Mouse (Mus musculus): ENCODE measurements at regions not wholly inside any gene's neighbourhood (a gene's known extent, or its start where the extent isn't known, plus 50 kb on each side); places are given as distances from the start of the nearest gene placed in this dataset.

DNA sequence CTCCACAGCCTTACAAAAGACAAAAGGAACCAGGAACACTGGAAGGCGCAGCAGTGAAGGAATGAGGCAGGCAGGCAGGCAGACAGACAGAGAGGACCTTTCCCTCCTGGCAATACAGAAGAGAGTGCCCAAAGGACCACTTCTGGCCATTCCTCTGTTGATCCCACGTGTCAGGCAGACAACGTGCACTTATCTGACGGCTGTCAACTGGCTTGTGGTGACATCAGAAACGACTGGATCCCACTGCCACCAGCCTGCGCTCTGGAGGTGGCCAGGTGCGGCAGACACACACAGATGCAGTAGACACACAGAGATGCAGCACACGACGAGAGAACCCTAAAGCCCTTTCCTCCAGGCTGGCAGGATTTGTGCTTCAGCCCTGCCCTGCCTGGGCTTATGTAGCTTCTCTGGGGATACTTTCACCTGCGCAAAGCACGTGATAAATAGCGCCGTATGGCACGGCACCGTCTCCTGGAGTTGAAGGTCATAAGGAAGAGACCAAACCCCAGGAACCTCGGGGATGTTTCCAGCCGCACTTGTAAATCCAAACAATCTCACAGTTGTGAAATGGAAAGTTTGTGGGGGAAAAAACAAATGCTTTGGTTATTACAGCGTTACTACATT lies 116.6 kb downstream of the Lmo4 start:
- DNase-seq (ENCODE audit: low spot score): no peak
- no peaks in the 10 kb centered on the region for H3K27me3 ChIP-seq (replicated peaks; ENCODE audit: control insufficient read depth, insufficient read depth, low read length)
- no peak for ATAC-seq (ENCODE audit: low read depth)
- no peaks in the 10 kb centered on the region for H3K36me3 ChIP-seq (ENCODE audit: control insufficient read depth, insufficient read depth, low read length)
- no peak overlapping the region for H3K4me2 ChIP-seq (ENCODE audit: low read depth, low read length)
- H3K27ac ChIP-seq (replicated peaks; ENCODE audit: low read depth, low read length): no peak overlapping the region
- H3K4me3 ChIP-seq (ENCODE audit: low read depth, low read length): no peak overlapping the region
- WGBS: 73% methylated on average over 18 of the region's 18 CpGs
- H3K9me3 ChIP-seq (ENCODE audit: control insufficient read depth, low read length): no peaks in the 10 kb centered on the region
- no peak overlapping the region for H3K9ac ChIP-seq (ENCODE audit: low read depth, low read length)
- H3K4me1 ChIP-seq (ENCODE audit: control insufficient read depth, insufficient read depth, low read length): no peaks in the 10 kb centered on the region; the same call in 1 of the 2 replicates

DNA sequence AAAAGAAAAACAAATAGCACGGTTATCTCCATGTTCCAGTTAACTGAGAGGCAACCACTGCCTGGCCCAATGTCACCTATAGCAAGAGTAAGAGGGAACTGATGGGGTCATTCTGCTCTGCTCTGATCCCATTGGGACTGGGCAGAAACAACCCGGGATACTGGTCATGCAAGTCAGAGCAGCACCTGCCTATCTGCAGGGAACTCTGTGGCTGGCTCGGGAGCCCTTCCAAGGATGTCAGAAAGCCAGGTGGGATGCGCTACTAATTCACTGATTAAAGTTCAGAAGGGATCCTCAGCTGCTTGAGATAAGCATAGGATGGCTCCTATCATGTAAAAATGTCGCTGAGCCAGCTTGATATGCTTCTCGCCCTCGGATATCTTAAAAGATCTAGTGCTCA lies 117.2 kb downstream of the Lmo4 start:
- Histone ChIP-seq H3K4me3 (ENCODE audit: low read depth, low read length) (no peak overlapping the region), H3K4me1 (ENCODE audit: control insufficient read depth, insufficient read depth, low read length) (no peaks in the 10 kb centered on the region; the same call in 1 of the 2 replicates), H3K27me3 (replicated peaks; ENCODE audit: control insufficient read depth, insufficient read depth, low read length) (no peaks in the 10 kb centered on the region), H3K27ac (replicated peaks; ENCODE audit: low read depth, low read length) (no peak overlapping the region), H3K36me3 (ENCODE audit: control insufficient read depth, insufficient read depth, low read length) (no peaks in the 10 kb centered on the region), H3K4me2 (ENCODE audit: low read depth, low read length) (no peak overlapping the region), H3K9ac (ENCODE audit: low read depth, low read length) (no peak overlapping the region), H3K9me3 (ENCODE audit: control insufficient read depth, low read length) (no peaks in the 10 kb centered on the region)
- 61% methylated on average over 7 of the region's 7 CpGs for WGBS
- DNase-seq (ENCODE audit: low spot score): peak; percentile 14
- ATAC-seq (ENCODE audit: low read depth): no peak

DNA sequence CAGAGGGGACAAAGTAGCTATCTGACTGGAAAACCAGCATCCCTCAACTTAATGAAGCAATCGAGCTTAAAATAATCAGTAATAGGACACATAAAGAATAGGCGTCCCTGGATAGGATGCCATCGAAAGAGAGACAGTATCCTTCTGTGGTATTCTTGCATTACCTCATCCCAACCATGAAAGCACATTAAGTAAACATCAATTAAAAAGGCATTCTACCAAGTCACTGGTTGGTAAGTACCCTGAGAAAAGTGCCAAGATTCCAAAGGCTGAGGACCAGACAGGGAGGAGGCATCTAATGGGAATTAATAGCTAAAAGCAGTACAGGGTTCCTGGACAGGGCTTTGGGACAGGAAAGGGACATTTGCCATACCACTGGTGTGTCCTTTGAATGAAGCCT lies 118.8 kb downstream of the Lmo4 start:
- ATAC-seq (ENCODE audit: low read depth) (no peak), DNase-seq (ENCODE audit: low spot score) (no peak)

DNA sequence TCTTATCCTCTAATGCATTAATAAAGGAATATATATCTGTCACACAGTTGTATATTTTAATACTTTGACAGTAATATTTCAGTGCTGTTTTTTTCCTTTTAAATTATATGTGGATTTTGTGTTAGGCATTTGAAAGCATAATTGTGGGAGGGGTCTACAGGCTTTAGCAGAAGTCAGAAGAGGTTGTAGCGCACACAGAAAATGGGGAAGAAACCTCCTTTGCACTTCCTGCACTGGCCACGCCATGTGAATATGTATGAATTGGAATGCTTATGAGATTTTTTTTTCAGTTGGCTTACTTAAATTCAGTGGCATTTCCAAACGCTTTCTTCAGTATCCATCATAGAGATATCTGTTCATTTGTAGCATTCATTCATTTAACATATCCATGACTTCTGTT lies 125.1 kb downstream of the Lmo4 start:
- ATAC-seq (ENCODE audit: low read depth): no peak
- H3K4me3 ChIP-seq (ENCODE audit: low read depth, low read length): no peak overlapping the region
- no peaks in the 10 kb centered on the region for H3K4me1 ChIP-seq (ENCODE audit: control insufficient read depth, insufficient read depth, low read length)
- no peaks in the 10 kb centered on the region for H3K9me3 ChIP-seq (ENCODE audit: control insufficient read depth, low read length)
- H3K27ac ChIP-seq (replicated peaks; ENCODE audit: low read depth, low read length): no peak overlapping the region
- H3K4me2 ChIP-seq (ENCODE audit: low read depth, low read length): no peak overlapping the region
- no peaks in the 10 kb centered on the region for H3K27me3 ChIP-seq (replicated peaks; ENCODE audit: control insufficient read depth, insufficient read depth, low read length)
- 94% methylated on average over 3 of the region's 3 CpGs for WGBS
- no peak overlapping the region for H3K9ac ChIP-seq (ENCODE audit: low read depth, low read length)
- DNase-seq (ENCODE audit: low spot score): no peak
- no peaks in the 10 kb centered on the region for H3K36me3 ChIP-seq (ENCODE audit: control insufficient read depth, insufficient read depth, low read length)

More for the DNA sequence above, 118.8 kb downstream of the Lmo4 start:
- H3K4me3 ChIP-seq (ENCODE audit: low read depth, low read length): no peak overlapping the region
- 80% methylated on average over 3 of the region's 3 CpGs for WGBS
- H3K27me3 ChIP-seq (replicated peaks; ENCODE audit: control insufficient read depth, insufficient read depth, low read length): no peaks in the 10 kb centered on the region
- H3K9ac ChIP-seq (ENCODE audit: low read depth, low read length): no peak overlapping the region
- H3K4me1 ChIP-seq (ENCODE audit: control insufficient read depth, insufficient read depth, low read length): no peaks in the 10 kb centered on the region; the same call in 1 of the 2 replicates
- H3K27ac ChIP-seq (replicated peaks; ENCODE audit: low read depth, low read length): no peak overlapping the region
- no peaks in the 10 kb centered on the region for H3K9me3 ChIP-seq (ENCODE audit: control insufficient read depth, low read length)
- no peaks in the 10 kb centered on the region for H3K36me3 ChIP-seq (ENCODE audit: control insufficient read depth, insufficient read depth, low read length)
- H3K4me2 ChIP-seq (ENCODE audit: low read depth, low read length): no peak overlapping the region

DNA sequence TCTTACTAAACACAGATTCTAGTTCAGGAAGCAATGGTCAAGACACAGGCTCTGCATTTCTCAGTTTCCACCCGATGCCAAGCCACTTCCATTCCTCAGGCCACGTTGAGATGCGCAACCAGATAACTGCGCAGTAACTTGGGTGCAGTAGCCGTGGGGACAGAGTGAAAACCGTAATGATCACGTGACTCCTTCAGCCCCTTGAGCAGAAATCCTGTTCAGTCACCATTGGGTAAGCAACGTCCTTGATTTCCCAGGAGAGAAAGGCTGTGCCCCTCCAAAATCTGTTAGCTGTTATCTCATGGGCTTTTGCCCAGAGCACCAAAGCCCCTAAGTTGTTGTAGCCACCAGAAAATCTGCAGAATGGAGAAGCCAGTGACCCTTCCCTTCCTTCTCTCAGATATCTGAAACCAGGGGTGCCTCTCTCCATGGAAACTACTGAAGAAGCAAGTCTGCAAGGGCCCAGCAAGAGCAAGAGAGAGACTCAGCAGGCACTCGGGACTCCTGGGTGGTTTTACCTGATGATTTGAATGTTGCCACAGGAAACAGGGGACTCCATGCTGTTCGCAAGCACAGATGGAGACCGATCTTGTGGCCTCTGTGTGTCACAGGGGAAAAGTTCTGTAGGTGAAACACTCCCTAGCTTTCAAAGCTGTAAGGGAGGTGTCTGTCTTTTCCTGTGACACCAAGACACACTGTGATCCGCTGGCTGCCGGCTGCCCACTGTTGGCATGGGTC lies 126.7 kb downstream of the Lmo4 start:
- Histone ChIP-seq H3K4me2 (ENCODE audit: low read depth, low read length) (no peak overlapping the region), H3K27me3 (replicated peaks; ENCODE audit: control insufficient read depth, insufficient read depth, low read length) (no peaks in the 10 kb centered on the region), H3K9ac (ENCODE audit: low read depth, low read length) (no peak overlapping the region), H3K4me1 (ENCODE audit: control insufficient read depth, insufficient read depth, low read length) (no peaks in the 10 kb centered on the region), H3K27ac (replicated peaks; ENCODE audit: low read depth, low read length) (no peak overlapping the region), H3K9me3 (ENCODE audit: control insufficient read depth, low read length) (no peaks in the 10 kb centered on the region), H3K4me3 (ENCODE audit: low read depth, low read length) (no peak overlapping the region), H3K36me3 (ENCODE audit: control insufficient read depth, insufficient read depth, low read length) (no peaks in the 10 kb centered on the region)
- 76% methylated on average over 13 of the region's 13 CpGs for WGBS
- no peak for DNase-seq (ENCODE audit: low spot score)
- ATAC-seq (ENCODE audit: low read depth): no peak

DNA sequence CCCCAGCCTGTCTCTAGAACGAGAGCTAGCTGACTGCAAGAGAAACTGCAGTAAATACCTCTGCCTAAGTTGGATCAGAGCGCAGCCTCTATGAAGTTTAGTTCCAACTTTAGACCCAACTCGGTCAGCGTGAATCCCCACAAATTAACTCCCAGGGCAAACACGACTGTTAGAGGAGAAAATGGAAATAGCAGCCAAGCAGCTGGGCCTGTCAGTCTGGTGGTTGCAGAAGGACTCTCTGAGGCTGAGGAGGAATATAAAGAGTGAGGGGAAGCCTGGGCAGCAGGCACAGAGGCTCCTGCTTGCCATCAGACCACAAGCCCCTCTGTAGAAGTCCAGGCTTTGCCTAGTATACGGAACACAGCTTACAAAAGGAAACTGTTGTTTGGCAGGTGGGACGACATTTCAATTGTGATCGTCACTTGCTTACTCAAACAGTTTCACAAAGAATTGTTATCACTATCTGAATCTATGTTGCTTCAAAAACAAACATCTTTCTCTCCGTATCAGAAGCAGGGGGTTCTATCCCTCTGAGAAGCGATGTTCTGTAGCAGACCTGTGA lies 135.0 kb downstream of the Lmo4 start:
- H3K36me3 ChIP-seq (ENCODE audit: control insufficient read depth, insufficient read depth, low read length): no peaks in the 10 kb centered on the region
- H3K4me2 ChIP-seq (ENCODE audit: low read depth, low read length): no peak overlapping the region
- H3K27ac ChIP-seq (replicated peaks; ENCODE audit: low read depth, low read length): no peak overlapping the region
- ATAC-seq (ENCODE audit: low read depth) (no peak), DNase-seq (ENCODE audit: low spot score) (peak; percentile 59)
- H3K4me3 ChIP-seq (ENCODE audit: low read depth, low read length): no peak overlapping the region
- H3K9me3 ChIP-seq (ENCODE audit: control insufficient read depth, low read length): no peaks in the 10 kb centered on the region
- 68% methylated on average over 10 of the region's 10 CpGs for WGBS
- no peak overlapping the region for H3K9ac ChIP-seq (ENCODE audit: low read depth, low read length)
- no peaks in the 10 kb centered on the region for H3K4me1 ChIP-seq (ENCODE audit: control insufficient read depth, insufficient read depth, low read length)
- no peaks in the 10 kb centered on the region for H3K27me3 ChIP-seq (replicated peaks; ENCODE audit: control insufficient read depth, insufficient read depth, low read length)

DNA sequence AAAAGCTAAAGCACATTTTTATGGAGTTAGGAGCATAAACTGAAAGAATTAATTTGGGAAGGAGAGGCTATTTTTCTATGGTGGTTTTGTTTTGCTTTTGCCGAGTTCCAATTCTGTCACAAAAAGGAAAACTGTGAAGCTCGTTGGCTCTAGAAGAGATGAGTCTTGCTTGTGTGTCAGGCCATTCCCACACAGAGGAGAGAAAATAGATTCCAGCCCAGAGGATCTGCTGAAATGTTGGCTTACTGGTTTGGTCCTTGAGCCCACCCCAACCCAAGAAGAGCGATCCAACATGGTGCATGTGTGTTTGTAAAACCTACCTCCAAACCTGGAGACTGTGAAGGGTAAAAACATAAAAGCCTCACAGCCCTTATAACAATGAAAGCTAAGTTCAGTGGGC lies 138.0 kb downstream of the Lmo4 start:
- no peak overlapping the region for H3K4me3 ChIP-seq (ENCODE audit: low read depth, low read length)
- H3K4me1 ChIP-seq (ENCODE audit: control insufficient read depth, insufficient read depth, low read length): no peaks in the 10 kb centered on the region
- no peaks in the 10 kb centered on the region for H3K27me3 ChIP-seq (replicated peaks; ENCODE audit: control insufficient read depth, insufficient read depth, low read length)
- whole genome bisulfite sequencing: 84% methylated on average over 3 of the region's 3 CpGs
- no peak overlapping the region for H3K27ac ChIP-seq (replicated peaks; ENCODE audit: low read depth, low read length)
- H3K9me3 ChIP-seq (ENCODE audit: control insufficient read depth, low read length): no peaks in the 10 kb centered on the region
- ATAC-seq (ENCODE audit: low read depth) (no peak), DNase-seq (ENCODE audit: low spot score) (no peak)
- no peaks in the 10 kb centered on the region for H3K36me3 ChIP-seq (ENCODE audit: control insufficient read depth, insufficient read depth, low read length)
- H3K4me2 ChIP-seq (ENCODE audit: low read depth, low read length): no peak overlapping the region
- H3K9ac ChIP-seq (ENCODE audit: low read depth, low read length): no peak overlapping the region

DNA sequence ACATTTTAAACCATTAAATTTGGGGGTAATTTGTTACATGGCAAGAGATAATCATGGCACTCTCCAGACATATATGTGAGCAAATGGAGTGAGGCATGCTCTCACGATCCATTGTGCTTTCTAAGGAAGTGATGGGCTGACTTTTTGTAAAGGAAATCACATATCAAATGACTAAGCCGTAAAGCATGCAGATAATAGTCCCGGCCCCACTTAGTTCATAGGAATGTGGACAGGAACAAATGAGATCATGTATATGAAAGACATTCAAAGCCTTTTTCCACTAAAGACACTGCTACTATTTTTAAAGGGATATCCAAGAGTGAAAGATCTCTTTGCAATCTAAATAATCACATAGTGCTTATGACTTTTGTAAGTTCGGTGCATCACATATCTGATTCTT lies 146.9 kb downstream of the Lmo4 start:
- peak; percentile 33; the same call in 1 of the 2 replicates for ATAC-seq (ENCODE audit: low read depth)
- WGBS: 50% methylated on average over 4 of the region's 4 CpGs

More for the DNA sequence above, 146.9 kb downstream of the Lmo4 start:
- H3K27ac ChIP-seq (replicated peaks; ENCODE audit: low read depth, low read length): no peak overlapping the region
- H3K4me3 ChIP-seq (ENCODE audit: low read depth, low read length): no peak overlapping the region
- no peaks in the 10 kb centered on the region for H3K36me3 ChIP-seq (ENCODE audit: control insufficient read depth, insufficient read depth, low read length)
- no peaks in the 10 kb centered on the region for H3K4me1 ChIP-seq (ENCODE audit: control insufficient read depth, insufficient read depth, low read length)
- no peaks in the 10 kb centered on the region for H3K9me3 ChIP-seq (ENCODE audit: control insufficient read depth, low read length)
- no peaks in the 10 kb centered on the region for H3K27me3 ChIP-seq (replicated peaks; ENCODE audit: control insufficient read depth, insufficient read depth, low read length)
- DNase-seq (ENCODE audit: low spot score): peak; percentile 30
- no peak overlapping the region for H3K4me2 ChIP-seq (ENCODE audit: low read depth, low read length)
- no peak overlapping the region for H3K9ac ChIP-seq (ENCODE audit: low read depth, low read length)

All from embryonic facial prominence, embryonic 14.5 days (tissue).